Mouse (Mus musculus) kidney, postnatal 36 days (tissue): Measurements from ENCODE around the gene Eed.

ENCODE experiments used
- DNase-seq, 2 experiments: peaks; one replicate each; pipeline ENCODE4 v3.0.0; 2021 to 2022; ENCODE audit warnings: mixed read lengths in 2 of 2

The Eed gene

GRCm38 (mm10) chr7:89980133-89980484, 674 bp downstream of the Eed start:
- no peak for DNase-seq

GRCm38 (mm10) chr7:89979432-89980130, 1.2 kb downstream of the Eed start:
- DNase-seq: no peak

- DNase-seq: no peak
Observed at GRCm38 (mm10) chr7:89976796-89977195, 4.0 kb downstream of the Eed start.

- no peak for DNase-seq
Observed at GRCm38 (mm10) chr7:89975571-89975970, 5.2 kb downstream of the Eed start.

- DNase-seq: no peak
Observed at GRCm38 (mm10) chr7:89967235-89967634, 13.5 kb downstream of the Eed start.

- DNase-seq: no peak
Observed at GRCm38 (mm10) chr7:89966771-89967170, 14.0 kb downstream of the Eed start.

- DNase-seq: no peak
Observed at GRCm38 (mm10) chr7:89963135-89963534, 17.6 kb downstream of the Eed start.

- DNase-seq: no peak
Observed at GRCm38 (mm10) chr7:89957300-89957699, 23.5 kb downstream of the Eed start.

GRCm38 (mm10) chr7:89954261-89954660, 26.5 kb downstream of the Eed start:
- no peak for DNase-seq

GRCm38 (mm10) chr7:89949403-89949802, 31.4 kb downstream of the Eed start:
- DNase-seq: no peak

- no peak for DNase-seq
Observed at GRCm38 (mm10) chr7:89948026-89948425, 32.8 kb downstream of the Eed start.

GRCm38 (mm10) chr7:89940571-89941463, 40.0 kb downstream of the Eed start, which contains the start of gene Hikeshi:
Hikeshi (minus strand) TSS chr7:89941204.
- peak; percentile 97 to 99 for DNase-seq

- DNase-seq: no peak
Observed at GRCm38 (mm10) chr7:89939497-89940353, 41.1 kb downstream of the Eed start.

- DNase-seq: no peak
Observed at GRCm38 (mm10) chr7:89923441-89924180, 57.2 kb downstream of the Eed start.

GRCm38 (mm10) chr7:89917776-89918175, 63.0 kb downstream of the Eed start:
- no peak for DNase-seq

- no peak for DNase-seq
Observed at GRCm38 (mm10) chr7:89916711-89917110, 64.1 kb downstream of the Eed start.

GRCm38 (mm10) chr7:89913432-89914158, 67.2 kb downstream of the Eed start:
- no peak for DNase-seq

- DNase-seq: no peak
Observed at GRCm38 (mm10) chr7:89912356-89912755, 68.4 kb downstream of the Eed start.

GRCm38 (mm10) chr7:89909711-89910110, 71.1 kb downstream of the Eed start:
- peak in 1 of 2 experiments; percentile 29 for DNase-seq

GRCm38 (mm10) chr7:89908899-89909621, 71.7 kb downstream of the Eed start:
- no peak for DNase-seq

- DNase-seq: no peak
Observed at GRCm38 (mm10) chr7:89908421-89908820, 72.4 kb downstream of the Eed start.
